Mouse (Mus musculus) myocyte (in vitro differentiated cells): ENCODE data around the gene Dnah10.

Experiments used
- CEBPB ChIP-seq: IDR thresholded peaks from 2 replicates; pipeline ENCODE4 v1.6.1; 2011; ENCODE audit warnings: mild to moderate bottlenecking, moderate library complexity; ENCODE audit not compliant: poor library complexity, insufficient read depth, severe bottlenecking
- E2F4 ChIP-seq: IDR thresholded peaks from one replicate; pipeline ENCODE4 v1.6.1; 2011; ENCODE audit warnings: mild to moderate bottlenecking, control low read depth, moderate library complexity; ENCODE audit not compliant: insufficient read depth
- MAX ChIP-seq: IDR thresholded peaks from one replicate; pipeline ENCODE4 v1.6.1; 2011; ENCODE audit warnings: low read depth, mild to moderate bottlenecking, control low read depth
- MYOD1 ChIP-seq, 3 experiments: IDR thresholded peaks; one replicate each; pipeline ENCODE4 v1.6.1; 2011; ENCODE audit warnings: control low read depth in 2 of 3, low read depth in 2 of 3, mild to moderate bottlenecking in 2 of 3, moderate library complexity in 1 of 3; ENCODE audit not compliant: insufficient read length in 2 of 3, control insufficient read depth in 1 of 3
- MYOG ChIP-seq, 3 experiments: IDR thresholded peaks; one replicate each; pipeline ENCODE4 v1.6.1; 2011; ENCODE audit warnings: control low read depth in 2 of 3, low read depth in 2 of 3, mild to moderate bottlenecking in 2 of 3; ENCODE audit not compliant: insufficient read length in 2 of 3, control insufficient read depth in 1 of 3, insufficient read depth in 1 of 3
- POLR2A ChIP-seq: IDR thresholded peaks from one replicate; pipeline ENCODE4 v1.6.1; 2011; ENCODE audit warnings: low read depth, mild to moderate bottlenecking, control low read depth, moderate library complexity; ENCODE audit not compliant: insufficient read length
- POLR2AphosphoS2 ChIP-seq: IDR thresholded peaks from one replicate; pipeline ENCODE4 v1.6.1; 2011; ENCODE audit warnings: low read depth, control low read depth; ENCODE audit not compliant: insufficient read length
- REST ChIP-seq: IDR thresholded peaks from one replicate; pipeline ENCODE4 v1.6.1; 2011; ENCODE audit warnings: mild to moderate bottlenecking, control low read depth, moderate library complexity; ENCODE audit not compliant: insufficient read depth, insufficient read length
- SRF ChIP-seq: IDR thresholded peaks from one replicate; pipeline ENCODE4 v1.6.1; 2011; ENCODE audit warnings: low read depth; ENCODE audit not compliant: control insufficient read depth, insufficient read length
- TCF12 ChIP-seq: IDR thresholded peaks from one replicate; pipeline ENCODE4 v1.6.1; 2011; ENCODE audit warnings: mild to moderate bottlenecking, control low read depth; ENCODE audit not compliant: poor library complexity, insufficient read depth, severe bottlenecking
- USF1 ChIP-seq: IDR thresholded peaks from one replicate; pipeline ENCODE4 v1.6.1; 2011; ENCODE audit warnings: low read depth, mild to moderate bottlenecking, control low read depth, moderate library complexity

- TF ChIP-seq POLR2A (no peak), MYOD1 (IDR thresholded peaks at IDR 0.05; ENCODE audit: control insufficient read depth in 1 of 3, insufficient read length in 2 of 3, low read depth in 2 of 3) (no peak), USF1 (no peak), CEBPB (no peak), TCF12 (no peak), MAX (no peak), MYOG (IDR thresholded peaks at IDR 0.05; ENCODE audit: control insufficient read depth in 1 of 3, insufficient read depth in 1 of 3, insufficient read length in 2 of 3, low read depth in 2 of 3) (no peak), E2F4 (no peak), POLR2AphosphoS2 (no peak), REST (no peak), SRF (no peak)
Observed at GRCm38 (mm10) chr5:124785650-124786049, 60.8 kb downstream of the Dnah10 start.
